Mouse (Mus musculus): ENCODE results near the gene Gpr84. TPM values are rescaled to one million over a fixed set of nuclear protein-coding genes. Genes with fewer than 3 reads are reported as not detected.

Gpr84 gene
- total RNA-seq, 2 experiments from 2014 or later = 0.44 to 0.46 TPM

DNA sequence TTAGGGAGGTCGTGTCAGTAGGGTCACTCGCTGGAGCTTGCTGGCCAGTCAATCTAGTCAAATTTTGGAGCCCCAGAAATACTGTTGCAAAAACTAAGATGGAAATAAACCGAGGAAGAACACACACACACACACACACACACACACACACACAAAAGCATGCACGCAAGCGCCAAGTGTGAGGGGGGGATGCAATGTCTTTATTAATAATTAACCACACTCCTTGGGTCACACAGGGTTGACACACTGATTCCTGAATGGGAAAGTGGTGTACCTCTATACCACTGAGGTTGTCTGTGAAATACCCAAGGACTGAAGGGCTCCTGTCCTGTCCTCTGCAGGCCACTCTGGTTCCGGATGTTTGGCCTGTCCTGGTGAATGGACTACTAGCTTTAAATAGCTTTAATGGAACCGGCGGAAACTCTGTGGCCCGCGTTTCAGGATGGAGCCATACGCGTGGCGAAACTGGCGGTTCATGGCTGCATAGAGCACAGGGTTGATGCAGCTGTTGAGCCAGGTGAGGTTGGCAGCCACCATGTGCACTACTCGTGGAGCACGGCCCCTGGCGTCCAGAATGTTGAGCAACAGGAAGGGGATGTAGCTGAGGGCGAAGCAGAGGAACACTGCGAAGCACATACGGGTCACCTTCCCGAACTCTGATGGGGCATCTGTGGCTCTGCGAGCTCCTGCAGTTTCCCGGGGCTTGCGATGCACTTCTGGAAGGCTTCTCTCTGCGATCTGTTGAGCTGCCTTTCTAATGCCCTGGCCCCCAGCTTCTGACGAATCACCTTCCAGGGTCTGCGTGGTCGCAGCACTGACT is 2.1 kb downstream of the Gpr84 start:
- DNase-seq = no peak
- intact Hi-C loops (cut with DNase I) = loop anchor here (5.0 kb wide), 3 partner anchors 111 to 316 kb away; partner anchors contain the start of gene Hoxc8

- peak; percentile 94 for DNase-seq
Measured at GRCm38 (mm10) chr15:103307125-103307524, 3.3 kb downstream of the Gpr84 start.

GRCm38 (mm10) chr15:103305792-103306645 is 4.4 kb downstream of the Gpr84 start:
- intact Hi-C loops (cut with DNase I) = loop anchor here (2.0 to 5.0 kb wide), 4 partner anchors 65 to 314 kb away; partner anchors contain the start of genes Hnrnpa1 and Hoxc8
- no peak for DNase-seq

More at GRCm38 (mm10) chr15:103307125-103307524, 3.3 kb downstream of the Gpr84 start:
- intact Hi-C loops (cut with DNase I) = loop anchor here (2.0 to 5.0 kb wide), 4 partner anchors 66 to 315 kb away; partner anchors contain the start of genes Hnrnpa1 and Hoxc8

DNA sequence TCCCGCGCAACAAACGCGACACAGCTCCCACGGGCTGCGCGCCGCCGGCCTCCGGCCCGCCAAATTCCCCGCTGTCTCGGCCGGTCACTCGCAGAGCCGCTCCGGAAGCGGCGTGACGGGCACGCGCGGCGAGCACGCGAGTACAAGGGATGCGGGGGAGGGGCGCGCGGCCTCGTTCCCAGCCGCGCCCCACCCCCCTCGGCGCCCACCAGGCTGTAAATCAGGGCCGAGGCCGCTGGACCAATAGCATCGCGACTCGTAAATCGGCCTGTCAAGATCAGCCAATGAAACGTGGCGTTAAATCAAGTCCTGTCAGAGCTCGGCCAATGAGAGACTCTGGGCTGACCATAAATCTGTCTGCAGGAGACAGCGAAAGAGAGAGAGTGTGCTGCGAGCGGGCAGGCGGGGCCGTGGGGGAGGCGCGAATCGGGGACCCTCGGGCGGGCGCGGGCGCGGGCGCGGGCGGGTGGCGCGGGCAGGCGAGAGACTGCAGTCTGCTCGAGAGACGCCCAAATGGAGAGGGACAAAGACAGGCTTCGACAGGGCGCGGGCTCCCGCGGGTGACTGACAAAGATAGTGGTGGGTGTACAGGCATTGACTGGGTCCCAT is 5.2 kb downstream of the Gpr84 start:
- peak; percentile 99 for DNase-seq
- intact Hi-C loops (cut with DNase I) = loop anchor here (5.0 kb wide), 3 partner anchors 108 to 313 kb away; partner anchors contain the start of gene Hoxc8

DNA sequence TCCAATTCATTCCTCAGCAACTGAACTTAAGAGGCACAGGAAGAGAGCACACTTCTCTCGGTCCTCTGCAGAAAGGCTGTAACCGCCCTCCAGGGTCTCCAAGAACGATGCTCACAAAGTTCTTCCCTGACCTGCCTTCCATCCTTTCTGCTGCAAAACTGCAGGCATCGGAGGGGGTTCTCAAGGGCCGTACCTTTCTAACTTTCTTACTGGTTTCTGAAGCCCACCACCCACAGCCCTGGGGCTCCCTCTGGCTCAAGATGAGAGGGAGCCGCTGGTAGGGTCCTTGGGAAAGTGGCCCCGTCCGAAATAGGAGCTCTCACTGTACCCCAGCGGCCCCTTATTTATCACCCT is 5.8 kb downstream of the Gpr84 start:
- DNase-seq = no peak
- intact Hi-C loops (cut with DNase I) = no loop called here

GRCm38 (mm10) chr15:103303916-103304615 is 6.3 kb downstream of the Gpr84 start:
- no peak for DNase-seq
- intact Hi-C loops (cut with DNase I) = no loop called here

DNA sequence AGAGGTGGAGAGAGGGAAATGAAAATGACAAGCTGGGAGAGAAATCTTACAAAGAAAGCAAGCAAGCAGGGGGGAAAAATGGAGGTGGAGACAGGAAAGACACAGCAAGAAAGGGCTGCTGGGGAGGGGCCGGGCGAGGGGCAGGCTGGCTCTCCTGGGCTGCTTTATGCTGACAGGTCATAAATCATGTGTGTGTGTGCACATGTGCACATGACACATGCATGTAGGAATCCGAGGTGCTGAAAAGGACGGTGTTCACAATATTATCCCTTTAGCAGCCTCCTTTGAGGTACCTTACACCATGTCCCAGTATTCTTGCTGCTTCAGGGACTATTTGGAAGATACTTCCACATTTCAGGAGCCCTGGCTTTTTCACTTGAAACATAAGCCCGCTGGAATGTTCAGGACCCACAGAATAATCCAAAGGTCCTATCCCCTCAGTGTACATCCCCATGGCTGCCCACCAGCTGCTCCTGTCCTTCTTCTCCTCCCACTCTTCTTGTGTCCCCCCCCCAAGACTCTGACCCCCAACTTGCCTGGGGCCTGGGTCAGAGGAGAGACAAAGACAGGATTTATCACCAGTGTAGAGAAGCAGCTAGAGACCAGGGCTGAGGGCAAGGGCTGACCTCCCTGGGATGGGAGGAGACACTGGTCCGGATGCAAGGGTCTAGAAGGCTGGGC is 7.9 kb downstream of the Gpr84 start:
- intact Hi-C loops (cut with DNase I) = no loop called here
- no peak for DNase-seq

GRCm38 (mm10) chr15:103301547-103302340 is 8.7 kb downstream of the Gpr84 start:
- DNase-seq = no peak
- intact Hi-C loops (cut with DNase I) = no loop called here

- no peak for DNase-seq
- intact Hi-C loops (cut with DNase I) = no loop called here
Measured at GRCm38 (mm10) chr15:103301046-103301445, 9.4 kb downstream of the Gpr84 start.

- DNase-seq = no peak
Measured at GRCm38 (mm10) chr15:103300560-103300959, 9.9 kb downstream of the Gpr84 start.

GRCm38 (mm10) chr15:103300067-103300471 is 10.3 kb downstream of the Gpr84 start:
- intact Hi-C loops (cut with DNase I) = no loop called here
- peak; percentile 70 for DNase-seq

More at GRCm38 (mm10) chr15:103300560-103300959, 9.9 kb downstream of the Gpr84 start:
- intact Hi-C loops (cut with DNase I) = no loop called here

- intact Hi-C loops (cut with DNase I) = no loop called here
Measured at GRCm38 (mm10) chr15:103299644-103300043, 10.8 kb downstream of the Gpr84 start.

DNA sequence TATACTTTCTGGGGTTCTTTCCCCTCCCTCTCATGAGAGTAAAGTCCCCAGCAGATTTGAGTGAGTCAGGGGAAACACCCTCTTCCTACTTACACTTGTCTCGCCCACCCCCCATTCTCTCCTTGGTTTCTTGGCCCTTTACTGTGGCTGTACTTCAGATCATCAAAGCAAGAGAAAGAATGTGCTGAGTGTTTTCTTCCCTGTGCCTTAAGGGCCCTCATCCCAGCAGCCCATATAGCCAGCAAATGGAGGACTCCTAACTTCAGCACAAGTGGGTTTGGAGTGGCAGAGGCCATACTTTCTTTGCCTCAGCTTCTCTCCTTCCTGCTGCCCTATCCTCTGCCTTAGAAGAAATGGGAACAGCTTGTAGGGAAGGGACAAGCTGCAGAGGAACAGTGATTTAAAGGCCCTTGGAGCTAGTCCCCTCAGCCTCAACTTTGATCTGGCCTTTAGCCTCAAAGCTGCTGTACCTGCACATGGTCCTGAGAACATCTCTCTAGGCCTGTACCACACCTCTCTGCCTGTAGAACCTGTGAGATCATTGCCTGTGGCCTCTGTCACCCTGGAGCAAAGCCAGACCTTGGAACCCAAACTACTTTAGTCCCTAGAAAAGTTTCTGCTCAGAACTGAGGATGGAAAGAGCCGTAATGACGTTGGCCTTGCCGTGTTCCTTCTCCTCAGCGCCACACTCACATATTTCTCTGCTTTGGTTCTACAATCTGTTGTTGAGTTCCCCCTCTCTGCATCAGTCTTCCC is 11.4 kb downstream of the Gpr84 start:
- intact Hi-C loops (cut with DNase I) = no loop called here

More at GRCm38 (mm10) chr15:103299644-103300043, 10.8 kb downstream of the Gpr84 start:
- DNase-seq = no peak

DNA sequence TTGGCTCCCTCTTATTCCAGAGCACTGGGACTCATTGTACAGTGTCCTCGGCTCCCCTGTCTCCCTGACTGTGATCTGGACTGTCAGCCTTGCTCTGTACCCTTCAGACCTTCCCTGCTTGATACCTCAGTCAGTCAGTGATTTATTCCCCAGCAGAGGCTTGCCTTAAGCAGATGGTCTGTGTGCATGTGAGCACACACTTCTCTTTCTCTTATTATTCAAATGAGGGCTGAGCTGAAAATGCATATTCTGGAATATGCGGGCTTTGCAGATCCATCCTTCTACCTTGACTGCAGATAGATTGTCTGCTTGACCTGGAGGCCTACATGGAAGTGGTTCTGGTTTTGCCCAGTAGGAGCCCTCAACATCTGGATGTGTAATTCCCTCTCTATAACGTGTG is 12.4 kb downstream of the Gpr84 start:
- no peak for DNase-seq
- intact Hi-C loops (cut with DNase I) = no loop called here

More for the DNA sequence above, 11.4 kb downstream of the Gpr84 start:
- no peak for DNase-seq

GRCm38 (mm10) chr15:103297313-103297712 is 13.1 kb downstream of the Gpr84 start:
- no peak for DNase-seq
- intact Hi-C loops (cut with DNase I) = no loop called here

GRCm38 (mm10) chr15:103295851-103296250 is 14.6 kb downstream of the Gpr84 start:
- intact Hi-C loops (cut with DNase I) = no loop called here
- no peak for DNase-seq

DNA sequence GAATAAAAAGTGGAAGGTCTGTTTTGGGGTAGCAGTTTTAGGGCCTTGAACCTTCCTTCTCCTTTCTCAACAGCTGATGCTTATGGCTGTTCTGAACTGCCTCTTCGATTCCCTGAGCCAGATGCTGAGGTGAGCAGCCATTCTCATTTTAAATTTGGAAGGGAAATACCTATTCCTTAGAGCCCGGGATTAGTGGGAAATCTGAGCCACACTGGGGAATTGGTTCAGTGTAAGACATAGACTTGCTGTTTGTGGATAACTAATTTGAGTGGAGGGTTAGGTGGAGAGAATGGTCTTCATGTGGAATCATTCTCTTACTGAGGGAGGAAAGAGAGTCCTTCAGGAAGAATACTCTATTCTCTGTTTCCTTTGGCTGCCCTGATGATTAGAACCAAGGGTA is 15.8 kb downstream of the Gpr84 start:
- no peak for DNase-seq
- intact Hi-C loops (cut with DNase I) = no loop called here

DNA sequence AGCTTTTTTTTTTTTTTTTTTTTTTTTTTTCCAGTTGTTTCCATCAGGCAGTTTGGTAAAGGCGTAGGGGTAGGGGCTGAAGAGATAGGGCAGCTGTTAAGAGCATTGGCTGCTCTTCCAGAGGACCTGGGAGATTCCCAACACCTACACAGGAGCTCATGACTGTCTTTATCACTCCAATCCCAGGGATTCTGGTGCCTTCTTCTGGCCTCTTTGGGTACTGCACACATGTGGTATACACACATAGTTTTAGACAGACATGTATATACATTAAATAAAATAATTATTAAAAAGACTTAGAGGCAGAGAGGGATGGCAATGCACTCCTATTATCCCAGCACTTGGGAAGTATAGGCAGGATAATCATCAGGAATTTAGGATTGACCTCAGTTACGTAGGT is 17.0 kb downstream of the Gpr84 start:
- intact Hi-C loops (cut with DNase I) = no loop called here
- no peak for DNase-seq

All from left cerebral cortex, postnatal 4 days (tissue).